Mouse (Mus musculus) CH12.LX (cell line): ENCODE measurements around the gene Cdh4. TPM values are rescaled to one million over a fixed set of nuclear protein-coding genes. Genes with fewer than 3 reads are reported as not detected.

Experiments used
- DNase-seq: peaks from one replicate; pipeline ENCODE4 v3.0.0-alpha.2; 2013; ENCODE audit errors: extremely low read depth
- H3K27ac ChIP-seq: 2 replicates; pipeline ENCODE4 v1.5.1; 2012; ENCODE audit warnings: low read depth, mild to moderate bottlenecking, control low read depth, moderate library complexity; ENCODE audit not compliant: insufficient read depth
- H3K27me3 ChIP-seq: replicated peaks from 2 replicates; pipeline ENCODE3; 2012; ENCODE audit warnings: inconsistent platforms
- H3K36me3 ChIP-seq, 2 experiments: replicated peaks in 1 of 2; 2 replicates each; pipeline versions ENCODE3 to v1.6.1; 2012; ENCODE audit warnings: inconsistent platforms in 1 of 2, low read length in 1 of 2, mild to moderate bottlenecking in 1 of 2, mixed read lengths in 1 of 2, moderate library complexity in 1 of 2; ENCODE audit not compliant: control insufficient read depth in 1 of 2, insufficient read depth in 1 of 2
- H3K4me1 ChIP-seq, 2 experiments: 2 replicates each; pipeline ENCODE4 v1.6.1; 2012; ENCODE audit warnings: inconsistent platforms in 1 of 2, moderate library complexity in 1 of 2; ENCODE audit not compliant: insufficient read depth in 2 of 2, control insufficient read depth in 1 of 2
- H3K4me2 ChIP-seq: 2 replicates; pipeline ENCODE4 v1.6.1; 2012; ENCODE audit warnings: low read depth, mild to moderate bottlenecking, control low read depth; ENCODE audit not compliant: poor library complexity, insufficient read depth, severe bottlenecking
- H3K4me3 ChIP-seq, 3 experiments: fragments of 150-350 bp in 1 of 3; sonication (generic) in 1 of 3; replicated peaks in 1 of 3; 2 replicates each; pipeline versions ENCODE3 to v1.5.1; 2011 to 2012; ENCODE audit warnings: low read depth in 2 of 3, low read length in 2 of 3, mild to moderate bottlenecking in 2 of 3, moderate library complexity in 2 of 3, control low read depth in 1 of 3, improper control_type of control experiment in 1 of 3, inconsistent platforms in 1 of 3, mixed read lengths in 1 of 3; ENCODE audit not compliant: poor library complexity in 1 of 3
- H3K79me2 ChIP-seq: replicated peaks from 2 replicates; pipeline ENCODE4 v1.6.1; 2012; ENCODE audit warnings: mild to moderate bottlenecking, moderate library complexity; ENCODE audit not compliant: control insufficient read depth, poor library complexity, insufficient read depth, severe bottlenecking; ENCODE audit errors: extremely low read depth
- H3K9ac ChIP-seq: 2 replicates; pipeline ENCODE4 v1.6.1; 2012; ENCODE audit warnings: low read depth, mild to moderate bottlenecking, control low read depth, moderate library complexity; ENCODE audit not compliant: insufficient read depth
- H3K9me3 ChIP-seq: replicated peaks from 2 replicates; pipeline ENCODE3; 2012; ENCODE audit warnings: low read length, inconsistent platforms, mixed read lengths
- BHLHE40 ChIP-seq: IDR thresholded peaks from 2 replicates; pipeline ENCODE4 v1.6.1; 2011; ENCODE audit warnings: mild to moderate bottlenecking, low read depth, low read length, improper control_type of control experiment
- CHD1 ChIP-seq: IDR thresholded peaks from 2 replicates; pipeline ENCODE4 v1.6.1; 2012; ENCODE audit warnings: low read depth, low read length, improper control_type of control experiment, inconsistent platforms
- CHD2 ChIP-seq: IDR thresholded peaks from 2 replicates; pipeline ENCODE4 v1.6.1; 2011; ENCODE audit warnings: low read length, improper control_type of control experiment
- CTCF ChIP-seq, 2 experiments: IDR thresholded peaks in 1 of 2; conservative IDR thresholded peaks in 1 of 2; 2 replicates each; pipeline ENCODE4 v1.5.1; 2011 to 2012; ENCODE audit warnings: low read depth in 2 of 2, low read length in 2 of 2, improper control_type of control experiment in 1 of 2, inconsistent platforms in 1 of 2, mild to moderate bottlenecking in 1 of 2, moderate library complexity in 1 of 2
- E2F4 ChIP-seq: IDR thresholded peaks from 2 replicates; pipeline ENCODE4 v1.6.1; 2011; ENCODE audit warnings: low read depth, low read length, improper control_type of control experiment; ENCODE audit not compliant: insufficient replicate concordance
- ELF1 ChIP-seq: IDR thresholded peaks from 2 replicates; pipeline ENCODE4 v1.6.1; 2014; ENCODE audit warnings: low read depth, mild to moderate bottlenecking, inconsistent platforms, low read length, improper control_type of control experiment
- ETS1 ChIP-seq: conservative IDR thresholded peaks from 2 replicates; pipeline ENCODE4 v1.6.1; 2012; ENCODE audit warnings: low read depth, mild to moderate bottlenecking, inconsistent platforms, low read length, improper control_type of control experiment, moderate library complexity
- JUN ChIP-seq: IDR thresholded peaks from 2 replicates; pipeline ENCODE4 v1.6.1; 2011; ENCODE audit warnings: low read depth, mild to moderate bottlenecking, low read length, improper control_type of control experiment, moderate library complexity; ENCODE audit not compliant: insufficient read depth
- JUND ChIP-seq: conservative IDR thresholded peaks from 2 replicates; pipeline ENCODE4 v1.6.1; 2011; ENCODE audit warnings: low read depth, low read length, improper control_type of control experiment
- KAT2A ChIP-seq: IDR thresholded peaks from 2 replicates; pipeline ENCODE4 v1.6.1; 2012; ENCODE audit warnings: low read length, improper control_type of control experiment, inconsistent platforms; ENCODE audit not compliant: insufficient replicate concordance
- MAFK ChIP-seq: IDR thresholded peaks from 2 replicates; pipeline ENCODE4 v1.6.1; 2011; ENCODE audit warnings: low read length, improper control_type of control experiment; ENCODE audit not compliant: insufficient replicate concordance
- MAX ChIP-seq: IDR thresholded peaks from 2 replicates; pipeline ENCODE4 v1.6.1; 2011; ENCODE audit warnings: low read length, improper control_type of control experiment
- MAZ ChIP-seq: IDR thresholded peaks from 2 replicates; pipeline ENCODE4 v1.6.1; 2012; ENCODE audit warnings: low read depth, mild to moderate bottlenecking, inconsistent platforms, low read length, improper control_type of control experiment, moderate library complexity
- MEF2A ChIP-seq: IDR thresholded peaks from 2 replicates; pipeline ENCODE4 v1.6.1; 2014; ENCODE audit warnings: low read depth, mild to moderate bottlenecking, inconsistent platforms, low read length, improper control_type of control experiment, borderline replicate concordance
- MXI1 ChIP-seq: IDR thresholded peaks from 2 replicates; pipeline ENCODE4 v1.6.1; 2011; ENCODE audit warnings: mild to moderate bottlenecking, low read depth, low read length, improper control_type of control experiment
- MYC ChIP-seq: IDR thresholded peaks from 2 replicates; pipeline ENCODE4 v1.6.1; 2011; ENCODE audit warnings: low read depth, mild to moderate bottlenecking, improper control_type of control experiment, low read length
- NELFE ChIP-seq: IDR thresholded peaks from 2 replicates; pipeline ENCODE4 v1.6.1; 2011; ENCODE audit warnings: low read depth, low read length, improper control_type of control experiment
- NRF1 ChIP-seq: IDR thresholded peaks from 2 replicates; pipeline ENCODE4 v1.6.1; 2014; ENCODE audit warnings: low read depth, mild to moderate bottlenecking, inconsistent platforms, low read length, improper control_type of control experiment, moderate library complexity
- POLR2A ChIP-seq: IDR thresholded peaks from 2 replicates; pipeline ENCODE4 v1.6.1; 2011; ENCODE audit warnings: low read depth, mild to moderate bottlenecking, improper control_type of control experiment, low read length
- SMC3 ChIP-seq: IDR thresholded peaks from 2 replicates; pipeline ENCODE4 v1.6.1; 2011; ENCODE audit warnings: low read depth, low read length, improper control_type of control experiment
- TBP ChIP-seq: conservative IDR thresholded peaks from 2 replicates; pipeline ENCODE4 v1.6.1; 2011; ENCODE audit warnings: low read depth, low read length, improper control_type of control experiment
- UBTF ChIP-seq: IDR thresholded peaks from 2 replicates; pipeline ENCODE4 v1.6.1; 2012; ENCODE audit warnings: low read depth, mild to moderate bottlenecking, inconsistent platforms, low read length, improper control_type of control experiment, moderate library complexity
- ZC3H11A ChIP-seq: IDR thresholded peaks from 2 replicates; pipeline ENCODE4 v1.6.1; 2012; ENCODE audit warnings: low read depth, mild to moderate bottlenecking, inconsistent platforms, low read length, improper control_type of control experiment
- ZKSCAN1 ChIP-seq: IDR thresholded peaks from 2 replicates; pipeline ENCODE4 v1.6.1; 2012; ENCODE audit warnings: low read depth, inconsistent platforms, low read length, improper control_type of control experiment, borderline replicate concordance
- ZMIZ1 ChIP-seq: IDR thresholded peaks from 2 replicates; pipeline ENCODE4 v1.6.1; 2012; ENCODE audit warnings: low read depth, mild to moderate bottlenecking, inconsistent platforms, low read length, improper control_type of control experiment
- dilution Hi-C: fragments of 300-500 bp; cut with MboI; formaldehyde crosslinking; loops from 2 replicates; pipeline ENCODE4 v1.14.3; 2020; ENCODE audit warnings: low sequenced_read_pairs; ENCODE audit not compliant: extremely low pct_unique_long_range_greater_than_20kb, extremely low pct_ligation_motif_present
- in situ Hi-C: fragments of 300-500 bp; cut with MboI; formaldehyde crosslinking; loops from 3 replicates; pipeline ENCODE4 v1.14.3; 2019; ENCODE audit warnings: low sequenced_read_pairs, low pct_ligation_motif_present, low pct_unique_long_range_greater_than_20kb, mixed read lengths
- polyA plus RNA-seq: library from polyadenylated mRNA; unstranded; fragments of >175 nt; gene quantifications from 2 replicates; pipeline ENCODE4 v1.2.1, GENCODE M21; 2012; ENCODE audit warnings: low read depth; ENCODE audit not compliant: insufficient read length
- total RNA-seq, 2 experiments: library from RNA; depleted of rRNA; stranded (reverse); fragments of 300-350 nt in 1 of 2; fragments of >200 nt in 1 of 2; gene quantifications; 2 replicates each; pipeline ENCODE4 v1.2.3; 2012 to 2014

Gene Cdh4
- total and polyA plus RNA-seq, 3 experiments: not detected

DNA sequence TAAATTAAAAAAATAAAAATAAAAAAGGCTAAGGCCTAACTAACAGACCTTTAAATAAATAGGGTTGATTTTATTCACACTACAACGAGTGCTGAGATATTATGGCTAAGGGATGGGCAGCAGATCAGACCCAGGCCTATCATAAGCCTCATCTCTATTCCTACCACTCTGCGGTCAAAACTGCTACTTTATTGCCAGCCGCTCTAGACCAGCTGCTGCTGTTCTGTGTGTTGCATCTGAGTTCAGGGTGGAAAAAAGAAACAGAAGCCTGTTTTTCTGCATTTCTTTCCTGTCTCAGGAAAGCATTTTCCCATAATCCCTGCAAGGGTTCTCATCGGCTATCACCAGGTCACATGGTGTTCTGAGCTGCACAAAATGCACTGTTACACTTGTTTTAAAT lies 6.0 kb downstream of the Cdh4 start:
- H3K36me3 ChIP-seq: no peaks in the 10 kb centered on the region
- H3K9ac ChIP-seq: no peak overlapping the region
- H3K79me2 ChIP-seq: no peaks in the 10 kb centered on the region
- H3K27me3 ChIP-seq: no peaks in the 10 kb centered on the region
- no peak overlapping the region for H3K4me2 ChIP-seq
- no peak overlapping the region for H3K27ac ChIP-seq
- peaks cover 85% of the 10 kb centered on the region for H3K9me3 ChIP-seq
- dilution Hi-C loops: no loop called here
- TF ChIP-seq MAFK (no peak), MAZ (no peak), CHD2 (no peak), MXI1 (no peak), ETS1 (no peak), MYC (no peak), NELFE (no peak), ZKSCAN1 (no peak), POLR2A (no peak)
- TF ChIP-seq, all 38 proteins: peak for 0
- Histone ChIP-seq H3K4me3 (no peak overlapping the region), H3K4me1 (no peaks in the 10 kb centered on the region)
- no peak for DNase-seq
- in situ Hi-C loops: no loop called here

DNA sequence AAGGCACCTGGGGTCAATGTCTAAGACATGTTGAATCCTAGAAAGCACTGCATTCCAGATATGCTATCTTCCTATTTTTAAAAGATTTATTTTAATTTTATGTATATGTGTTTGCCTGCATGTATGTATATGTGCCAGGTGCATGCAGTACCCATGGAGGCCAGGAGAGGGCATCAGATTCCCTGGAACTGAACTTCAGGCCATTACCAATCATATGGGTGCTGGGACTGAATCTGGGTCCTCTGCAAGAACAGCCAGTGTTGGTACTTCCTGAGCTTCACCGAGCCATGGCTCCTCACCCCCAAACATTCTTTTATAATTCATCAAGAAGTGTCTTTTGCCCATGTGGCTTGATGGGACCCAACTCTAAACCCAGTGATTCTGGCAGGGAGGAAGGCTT lies 6.8 kb downstream of the Cdh4 start:
- no peaks in the 10 kb centered on the region for H3K4me1 ChIP-seq
- H3K4me3 ChIP-seq: no peak overlapping the region
- H3K4me2 ChIP-seq: no peak overlapping the region
- TF ChIP-seq CTCF (conservative IDR thresholded peaks at IDR 0.05 in 1 of 2, IDR thresholded peaks at IDR 0.05 in 1 of 2; ENCODE audit: low read depth in 2 of 2, low read length in 2 of 2): 0 out of 4 replicates have a peak, but pooled peaks of 1 of the 2 experiments have one; percentile 7
- no peak for TF ChIP-seq TBP
- no peaks in the 10 kb centered on the region for H3K27me3 ChIP-seq
- no peak overlapping the region for H3K9ac ChIP-seq
- DNase-seq: no peak
- H3K27ac ChIP-seq: no peak overlapping the region
- in situ Hi-C loops: no loop called here
- no peaks in the 10 kb centered on the region for H3K79me2 ChIP-seq
- peaks cover 84% of the 10 kb centered on the region for H3K9me3 ChIP-seq
- dilution Hi-C loops: no loop called here
- H3K36me3 ChIP-seq: no peaks in the 10 kb centered on the region

DNA sequence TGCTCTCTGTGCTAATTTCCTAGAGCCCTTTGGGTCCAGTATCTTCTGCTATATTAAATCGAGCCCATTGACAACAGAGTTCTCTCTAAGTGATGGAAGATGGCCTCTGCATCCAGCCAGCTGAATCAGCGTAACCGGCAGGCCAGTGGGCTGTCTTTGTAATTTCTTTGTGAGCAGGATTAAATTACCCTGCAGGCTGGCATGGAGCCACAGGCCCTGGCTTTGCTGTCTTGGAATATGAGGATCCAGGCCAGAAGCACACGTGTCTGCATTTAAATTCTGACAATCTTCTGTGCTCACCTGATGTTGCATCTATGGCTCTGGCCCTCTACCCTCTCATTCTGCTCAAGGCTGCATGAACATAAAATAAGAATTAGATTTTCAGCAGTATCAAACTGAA lies 17.0 kb downstream of the Cdh4 start:
- no peak for TF ChIP-seq SMC3
- TF ChIP-seq NELFE: no peak
- no peak for TF ChIP-seq ZMIZ1
- TF ChIP-seq E2F4: no peak
- no peak for TF ChIP-seq ZKSCAN1
- TF ChIP-seq JUN: no peak
- TF ChIP-seq ELF1: no peak
- TF ChIP-seq MAX: no peak
- no peak for TF ChIP-seq UBTF
- no peak for TF ChIP-seq JUND
- no peak for TF ChIP-seq CHD1
- TF ChIP-seq KAT2A: no peak
- TF ChIP-seq NRF1: no peak
- TF ChIP-seq BHLHE40: no peak
- no peak for TF ChIP-seq POLR2A
- TF ChIP-seq ZC3H11A: no peak
- no peak for TF ChIP-seq MEF2A
- H3K9me3 ChIP-seq: peaks cover 76% of the 10 kb centered on the region
- dilution Hi-C loops: no loop called here

More for the DNA sequence above, 17.0 kb downstream of the Cdh4 start:
- H3K27me3 ChIP-seq: no peaks in the 10 kb centered on the region
- H3K36me3 ChIP-seq: no peaks in the 10 kb centered on the region
- H3K79me2 ChIP-seq: no peaks in the 10 kb centered on the region
- no peak overlapping the region for H3K27ac ChIP-seq
- in situ Hi-C loops: no loop called here
- no peak overlapping the region for H3K9ac ChIP-seq
- H3K4me3 ChIP-seq: no peak overlapping the region
- H3K4me2 ChIP-seq: no peak overlapping the region
- H3K4me1 ChIP-seq: no peaks in the 10 kb centered on the region
- no peak for DNase-seq
